ENCODE assay signal across 16 mouse cellular contexts in genomic region chr15:83487477-83488115, GRCm38 (mm10). TPM values are rescaled to one million over a fixed set of nuclear protein-coding genes. Genes with fewer than 3 reads are reported as not detected.
DNase-seq lines count a peak whose midpoint lies in the region; ATAC-seq lines count a peak whose summit lies in the region.
"Had no signal": no experiment of that assay in that cellular context is flagged by ENCODE, and none has a peak within 500 bp of the region (broad histone marks: within the 10 kb centered on the region; RNA-seq: fewer than 3 reads in every experiment).

No protein-coding gene starts in this region.

- 66% methylated on average over 9 of the region's 9 CpGs for WGBS in lung, embryonic 16.5 days
- 53% methylated on average over 9 of the region's 9 CpGs for WGBS in heart, embryonic 11.5 days (ENCODE audit: insufficient replicate concordance)
- 70% methylated on average over 9 of the region's 9 CpGs for WGBS in hindbrain, embryonic 13.5 days

- H3K27ac ChIP-seq in lung, embryonic 16.5 days (ENCODE audit: low read length), result no peak overlapping the region
- peak overlapping the region; percentile 35; the same call in 1 of the 2 replicates for H3K27ac ChIP-seq in heart, embryonic 11.5 days (ENCODE audit: low read depth, low read length)
- no peak overlapping the region for H3K27ac ChIP-seq in hindbrain, embryonic 13.5 days
- H3K27ac ChIP-seq: embryonic facial prominence, embryonic 12.5 days; macrophage; midbrain, embryonic 12.5 days had no signal

- no peaks in the 10 kb centered on the region for H3K4me1 ChIP-seq in lung, embryonic 16.5 days (replicated peaks; ENCODE audit: control insufficient read depth, insufficient read depth, low read length)
- peaks cover 14% of the 10 kb centered on the region for H3K4me1 ChIP-seq in heart, embryonic 11.5 days (ENCODE audit: control insufficient read depth, insufficient read depth, low read length)
- no peaks in the 10 kb centered on the region; the same call in 1 of the 2 replicates for H3K4me1 ChIP-seq in hindbrain, embryonic 13.5 days (replicated peaks)
- H3K4me1 ChIP-seq: embryonic facial prominence, embryonic 12.5 days; midbrain, embryonic 12.5 days had no signal

- H3K4me2 ChIP-seq in lung, embryonic 16.5 days (ENCODE audit: low read depth, low read length), result no peak overlapping the region
- no peak overlapping the region for H3K4me2 ChIP-seq in heart, embryonic 11.5 days
- H3K4me2 ChIP-seq in hindbrain, embryonic 13.5 days, result no peak overlapping the region
- H3K4me2 ChIP-seq: embryonic facial prominence, embryonic 12.5 days; liver, embryonic 11.5 days; midbrain, embryonic 12.5 days had no signal

- no peaks in the 10 kb centered on the region for H3K9me3 ChIP-seq in lung, embryonic 16.5 days (ENCODE audit: control insufficient read depth, low read length)
- no peaks in the 10 kb centered on the region for H3K9me3 ChIP-seq in heart, embryonic 11.5 days (replicated peaks; ENCODE audit: control insufficient read depth, low read length)
- no peaks in the 10 kb centered on the region for H3K9me3 ChIP-seq in hindbrain, embryonic 13.5 days
- H3K9me3 ChIP-seq: embryonic facial prominence, embryonic 12.5 days; midbrain, embryonic 12.5 days had no signal

- H3K4me3 ChIP-seq in lung, embryonic 16.5 days (ENCODE audit: low read length), result no peak overlapping the region
- H3K4me3 ChIP-seq in heart, embryonic 11.5 days (ENCODE audit: low read depth, low read length), result no peak overlapping the region
- no peak overlapping the region for H3K4me3 ChIP-seq in hindbrain, embryonic 13.5 days
- H3K4me3 ChIP-seq: embryonic facial prominence, embryonic 12.5 days; midbrain, embryonic 12.5 days had no signal

- H3K36me3 ChIP-seq in lung, embryonic 16.5 days (ENCODE audit: control insufficient read depth, insufficient read depth, low read length), result peaks cover 2% of the 10 kb centered on the region; the same call in 1 of the 2 replicates
- H3K36me3 ChIP-seq in heart, embryonic 11.5 days (ENCODE audit: control insufficient read depth, insufficient read depth, low read length), result no peaks in the 10 kb centered on the region
- peaks cover 91% of the 10 kb centered on the region for H3K36me3 ChIP-seq in hindbrain, embryonic 13.5 days

- H3K9ac ChIP-seq in lung, embryonic 16.5 days (ENCODE audit: low read length), result no peak overlapping the region
- no peak overlapping the region for H3K9ac ChIP-seq in heart, embryonic 11.5 days (ENCODE audit: low read depth, low read length)
- no peak overlapping the region for H3K9ac ChIP-seq in hindbrain, embryonic 13.5 days
- H3K9ac ChIP-seq: embryonic facial prominence, embryonic 12.5 days; midbrain, embryonic 12.5 days had no signal

- H3K27me3 ChIP-seq in lung, embryonic 16.5 days (ENCODE audit: control insufficient read depth, insufficient read depth, low read depth, low read length), result no peaks in the 10 kb centered on the region
- H3K27me3 ChIP-seq in heart, embryonic 11.5 days (ENCODE audit: control insufficient read depth, insufficient read depth, low read length), result no peaks in the 10 kb centered on the region
- no peaks in the 10 kb centered on the region for H3K27me3 ChIP-seq in hindbrain, embryonic 13.5 days
- H3K27me3 ChIP-seq: embryonic facial prominence, embryonic 12.5 days; midbrain, embryonic 12.5 days; Patski had no signal

- peak; percentile 31; the same call in 1 of the 2 replicates for ATAC-seq in lung, embryonic 16.5 days (ENCODE audit: low read depth)
- ATAC-seq in heart, embryonic 11.5 days (replicated peaks; ENCODE audit: insufficient number of reproducible peaks, low FRiP score, low TSS enrichment), result no peak
- no peak for ATAC-seq in hindbrain, embryonic 13.5 days (ENCODE audit: low FRiP score)
- ATAC-seq: Patski had no signal

- DNase-seq in heart, adult 11 months, result peak; percentile 95
- no peak for DNase-seq in heart, adult 8-10 months (ENCODE audit: low spot score)
- DNase-seq in lung, postnatal 4 days, result no peak
- peak; percentile 31 to 41 for DNase-seq in heart, postnatal 14 days
- DNase-seq in cerebellum, postnatal 25 days, result no peak
- DNase-seq: B cell, adult 2 months; left cerebral cortex, postnatal 4 days; retina, postnatal 1 day had no signal

- intact Hi-C loops in heart, postnatal 14 days (cut with DNase I), result no loop called here

RNA-seq across cellular contexts. Expression of gene Ttll1, which starts 23.1 kb away (rescaled TPM):
- 10 to 100 TPM; 51.7 to 73.3 (median 59.8) TPM for total RNA-seq in heart, adult 8-10 months (2022)
- 21.8 and 23.1 TPM in 2 replicates for polyA plus RNA-seq in lung, embryonic 16.5 days (2015; fragmentation: Nextera tagmentation; extraction: Ambion mirVana)
- polyA plus RNA-seq in heart, embryonic 11.5 days (2014; fragmentation: Nextera tagmentation; extraction: Ambion mirVana), result 18.7 and 20.4 TPM in 2 replicates
- 10 to 100 TPM; 43.0 to 43.6 TPM for total RNA-seq in heart, postnatal 14 days (2021)
- 112 and 113 TPM in 2 replicates for polyA plus RNA-seq in hindbrain, embryonic 13.5 days (2015; fragmentation: Nextera tagmentation; extraction: Ambion mirVana)

RNA-seq across cellular contexts. Expression of gene Pacsin2, which starts 23.2 kb away (rescaled TPM):
- total RNA-seq in heart, adult 8-10 months (2022), result 100 to 1,000 TPM; 209 to 267 (median 247) TPM
- 71.4 and 73.6 TPM in 2 replicates for polyA plus RNA-seq in lung, embryonic 16.5 days (2015; fragmentation: Nextera tagmentation; extraction: Ambion mirVana)
- polyA plus RNA-seq in heart, embryonic 11.5 days (2014; fragmentation: Nextera tagmentation; extraction: Ambion mirVana), result 55.0 and 60.0 TPM in 2 replicates
- total RNA-seq in heart, postnatal 14 days (2021), result 100 to 1,000 TPM; 156 to 165 TPM
- 27.8 and 29.5 TPM in 2 replicates for polyA plus RNA-seq in hindbrain, embryonic 13.5 days (2015; fragmentation: Nextera tagmentation; extraction: Ambion mirVana)

RNA-seq across cellular contexts. Expression of gene Bik, which starts 39.1 kb away (rescaled TPM):
- 10 to 100 TPM in 1 of 4 experiments, 1 to 10 TPM in 3; 7.6 to 12.5 (median 9.4) TPM for total RNA-seq in heart, adult 8-10 months (2022)
- 15.2 and 15.5 TPM in 2 replicates for polyA plus RNA-seq in lung, embryonic 16.5 days (2015; fragmentation: Nextera tagmentation; extraction: Ambion mirVana)
- polyA plus RNA-seq in heart, embryonic 11.5 days (2014; fragmentation: Nextera tagmentation; extraction: Ambion mirVana), result 31.5 and 33.0 TPM in 2 replicates
- 10 to 100 TPM; 11.2 to 12.9 TPM for total RNA-seq in heart, postnatal 14 days (2021)
- polyA plus RNA-seq in hindbrain, embryonic 13.5 days (2015; fragmentation: Nextera tagmentation; extraction: Ambion mirVana), result 0.63 and 1.5 TPM in 2 replicates
- total RNA-seq: left cerebral cortex, postnatal 4 days had no signal
- polyA plus RNA-seq: macrophage had no signal

Comparison
In these comparisons a context has a peak if more than half of its experiments do, and no peak if none do; other contexts are left out.
1. DNase-seq: peak in heart, adult 11 months (single experiment) and heart, postnatal 14 days (2 of 2); none in heart, adult 8-10 months (single experiment), lung, postnatal 4 days (0 of 2) and cerebellum, postnatal 25 days (0 of 2).